Mouse (Mus musculus) midbrain, embryonic 14.5 days (tissue): ENCODE results near the gene Rab32. TPM values are rescaled to one million over a fixed set of nuclear protein-coding genes. Genes with fewer than 3 reads are reported as not detected.

Experiments
- ATAC-seq: fragments of 200-750 bp; cut with Nextera tagmentation; 2 replicates; pipeline ENCODE4 v1.8.0; 2017; ENCODE audit warnings: moderate number of reproducible peaks, moderate library complexity; ENCODE audit not compliant: low FRiP score, low TSS enrichment
- DNase-seq: peaks from one replicate; pipeline ENCODE4 v3.0.0-alpha.2; 2015
- H3K27ac ChIP-seq: fragments of 300-500 bp; sonication (generic); replicated peaks from 2 replicates; pipeline ENCODE4 v1.5.1; 2014; ENCODE audit warnings: mild to moderate bottlenecking, low read depth, low read length, moderate library complexity
- H3K27me3 ChIP-seq: fragments of 300-500 bp; sonication (generic); 2 replicates; pipeline ENCODE4 v1.6.1; 2014; ENCODE audit warnings: low read length, control low read depth, mixed read lengths; ENCODE audit not compliant: control insufficient read depth, insufficient read depth
- H3K36me3 ChIP-seq: fragments of 300-500 bp; sonication (generic); 2 replicates; pipeline ENCODE4 v1.6.1; 2014; ENCODE audit warnings: low read length, control low read depth; ENCODE audit not compliant: control insufficient read depth, insufficient read depth
- H3K4me1 ChIP-seq: fragments of 300-500 bp; sonication (generic); 2 replicates; pipeline ENCODE4 v1.6.1; 2014; ENCODE audit warnings: mild to moderate bottlenecking, antibody characterized with exemption, low read length, control low read depth; ENCODE audit not compliant: control insufficient read depth, insufficient read depth
- H3K4me2 ChIP-seq: fragments of 300-500 bp; sonication (generic); 2 replicates; pipeline ENCODE4 v1.6.1; 2014; ENCODE audit warnings: mild to moderate bottlenecking, low read length, moderate library complexity
- H3K4me3 ChIP-seq: fragments of 300-500 bp; sonication (generic); replicated peaks from 2 replicates; pipeline ENCODE4 v1.5.1; 2014; ENCODE audit warnings: low read depth, low read length
- H3K9ac ChIP-seq: fragments of 300-500 bp; sonication (generic); replicated peaks from 2 replicates; pipeline ENCODE4 v1.6.1; 2014; ENCODE audit warnings: mild to moderate bottlenecking, low read length, moderate library complexity
- H3K9me3 ChIP-seq: fragments of 300-500 bp; sonication (generic); 2 replicates; pipeline ENCODE4 v1.6.1; 2016; ENCODE audit warnings: low read length, control low read depth, mixed read lengths; ENCODE audit not compliant: control insufficient read depth
- WGBS: fragments of 180-500 bp; shearing (Covaris S2); extraction: QIAGEN DNeasy Blood & Tissue Kit; methylation state at CpG from one replicate; pipeline ENCODE4 v1.1.7; 2014; 5-methylcytosine and 5-hydroxymethylcytosine counted together
- polyA plus RNA-seq: library from polyadenylated mRNA; unstranded; fragments of >200 nt; fragmentation: Nextera tagmentation; extraction: Ambion mirVana; gene quantifications from 2 replicates; pipeline ENCODE4 v1.2.1, GENCODE M21; 2014

The Rab32 gene
- polyA plus RNA-seq, 1 experiment from 2014 or later: 4.4 TPM

DNA sequence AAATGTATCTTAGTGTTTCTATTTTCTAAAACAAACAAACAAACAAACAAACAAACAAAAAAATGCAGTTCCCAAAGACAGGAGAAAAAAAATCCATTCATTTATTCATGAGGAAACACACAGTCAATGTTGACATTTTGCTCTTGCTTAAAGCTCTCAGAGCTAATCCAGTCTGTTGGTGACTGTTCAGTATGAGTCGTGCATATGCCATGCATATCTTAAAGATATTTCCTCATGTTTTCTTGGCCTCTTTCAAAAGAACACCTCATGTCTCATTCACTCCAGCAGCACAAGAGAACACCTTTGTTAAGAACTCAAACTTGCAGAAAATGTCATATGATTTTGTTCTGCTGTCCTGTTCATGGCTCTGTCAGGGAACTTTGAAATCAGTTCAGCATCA lies 7.9 kb downstream of the Rab32 start:
- no peak overlapping the region for H3K9ac ChIP-seq
- 76% methylated on average over 1 of the region's 1 CpGs for WGBS
- H3K36me3 ChIP-seq: no peaks in the 10 kb centered on the region
- no peaks in the 10 kb centered on the region for H3K9me3 ChIP-seq
- no peak overlapping the region for H3K4me3 ChIP-seq
- no peak for ATAC-seq
- no peak overlapping the region for H3K4me2 ChIP-seq
- no peaks in the 10 kb centered on the region for H3K4me1 ChIP-seq
- H3K27ac ChIP-seq: no peak overlapping the region
- no peaks in the 10 kb centered on the region for H3K27me3 ChIP-seq
- DNase-seq: no peak

DNA sequence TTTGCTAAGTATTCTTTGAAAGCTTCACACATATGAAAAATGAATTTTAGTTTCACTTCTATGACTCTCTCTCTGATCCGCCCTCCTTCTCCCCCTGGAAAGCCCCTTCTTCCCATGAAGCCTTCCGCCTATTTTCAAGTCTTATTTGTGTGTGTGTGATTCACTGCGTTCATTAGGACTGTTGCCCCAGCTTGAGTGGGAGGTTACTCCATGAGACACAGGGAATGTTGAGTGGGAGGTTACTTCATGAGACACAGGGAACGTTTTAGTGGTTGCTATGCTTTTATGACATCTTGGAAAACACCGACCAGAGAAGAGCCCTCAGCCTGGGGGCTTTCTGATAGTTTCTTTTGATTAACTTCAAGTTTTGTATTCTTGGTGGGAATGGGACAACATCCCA lies 11.4 kb downstream of the Rab32 start:
- no peak overlapping the region for H3K4me3 ChIP-seq
- H3K9me3 ChIP-seq: no peaks in the 10 kb centered on the region
- H3K4me2 ChIP-seq: no peak overlapping the region
- no peaks in the 10 kb centered on the region for H3K36me3 ChIP-seq
- DNase-seq (no peak), ATAC-seq (no peak)
- H3K27me3 ChIP-seq: no peaks in the 10 kb centered on the region
- H3K4me1 ChIP-seq: no peaks in the 10 kb centered on the region
- H3K9ac ChIP-seq: no peak overlapping the region
- no peak overlapping the region for H3K27ac ChIP-seq
- WGBS: 87% methylated on average over 5 of the region's 5 CpGs

- no peak for ATAC-seq
- H3K4me2 ChIP-seq: no peak overlapping the region
- H3K4me1 ChIP-seq: no peaks in the 10 kb centered on the region
- H3K4me3 ChIP-seq: no peak overlapping the region
- no peak overlapping the region for H3K27ac ChIP-seq
- 95% methylated on average over 3 of the region's 3 CpGs for WGBS
- H3K9ac ChIP-seq: no peak overlapping the region
- H3K36me3 ChIP-seq: no peaks in the 10 kb centered on the region
- no peaks in the 10 kb centered on the region for H3K9me3 ChIP-seq
- no peak for DNase-seq
- H3K27me3 ChIP-seq: no peaks in the 10 kb centered on the region
These were observed 13.1 kb downstream of the Rab32 start for GRCm38 (mm10) chr10:10544955-10545354.

Other genes with a start within 250 kb of the Rab32 start
- gene Adgb, start 85.9 kb downstream of the Rab32 start, polyA plus RNA-seq: 0.13 and 0.36 TPM in 2 replicates
- gene Gm10944, start 123.1 kb upstream of the Rab32 start, polyA plus RNA-seq: not detected in 2 replicates